Mouse (Mus musculus) adrenal gland, postnatal 4 days (tissue): ENCODE data around the gene Snx6. TPM values are rescaled to one million over a fixed set of nuclear protein-coding genes. Genes with fewer than 3 reads are reported as not detected.
"Not testable (repeated sequence)": the region's sequence is repeated elsewhere in the genome, so short reads cannot be mapped to it uniquely, and the experiment has no call there.

Experiments
- DNase-seq, 2 experiments: peaks; one replicate each; pipeline ENCODE4 v3.0.0; 2021 to 2022; ENCODE audit warnings: low spot score in 2 of 2, mixed read lengths in 2 of 2
- long read RNA-seq, 2 experiments: library from polyadenylated mRNA; stranded (forward); transcript quantifications; one replicate each; pipeline ENCODE4 v2.0.0; 2021
- total RNA-seq, 2 experiments: library from RNA; stranded (reverse); gene quantifications; 2 replicates each; pipeline ENCODE4 v1.2.3; 2021

Gene Snx6
- 10 to 100 TPM; 81.3 to 92.7 TPM for total RNA-seq
- long read RNA-seq, experiment 1, transcript Snx6-201 (14 exons, 1,928 nt), result major isoform, 89 of 122 reads
- long read RNA-seq, experiment 1, partial matches to known transcripts, result 21 of 122 reads
- long read RNA-seq, experiment 1, other reads (novel, unspliced or antisense), result 11 of 122 reads
- long read RNA-seq, experiment 2, transcript Snx6-201 (14 exons, 1,928 nt), result major isoform, 142 of 215 reads
- long read RNA-seq, experiment 2, partial matches to known transcripts, result 56 of 215 reads
- long read RNA-seq, experiment 2, other reads (novel, unspliced or antisense), result 17 of 215 reads

GRCm38 (mm10) chr12:54795153-54795998, at the start of gene Snx6:
Gene Snx6, minus strand, starts transcription at chr12:54795703.
- DNase-seq, result peak; percentile 63 to 74

- DNase-seq, result no peak
These were observed 48.9 kb upstream of the Snx6 start for GRCm38 (mm10) chr12:54844415-54844814.

DNA sequence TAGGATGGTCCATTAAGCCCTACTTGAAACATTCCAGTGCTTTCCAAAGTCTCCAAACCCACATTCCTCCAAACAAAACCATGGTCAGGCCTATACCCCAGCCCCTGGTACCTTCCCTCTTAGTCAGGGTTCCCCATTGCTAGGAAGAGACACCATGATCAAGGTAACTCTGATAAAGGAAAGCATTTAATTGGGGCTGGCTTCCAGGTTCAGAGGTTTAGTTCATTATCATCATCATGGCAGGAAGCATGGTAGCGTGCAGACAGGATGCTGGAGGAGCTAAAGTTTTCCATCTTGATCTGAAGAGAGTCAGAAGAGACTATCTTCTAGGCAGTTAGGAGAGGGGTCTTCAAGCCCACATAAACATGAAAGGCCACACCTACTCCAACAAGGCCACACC, 46.1 kb upstream of the Snx6 start:
- no peak for DNase-seq

GRCm38 (mm10) chr12:54839815-54840214, 44.3 kb upstream of the Snx6 start:
- DNase-seq, result no peak

GRCm38 (mm10) chr12:54838931-54839330, 43.4 kb upstream of the Snx6 start:
- no peak for DNase-seq

DNA sequence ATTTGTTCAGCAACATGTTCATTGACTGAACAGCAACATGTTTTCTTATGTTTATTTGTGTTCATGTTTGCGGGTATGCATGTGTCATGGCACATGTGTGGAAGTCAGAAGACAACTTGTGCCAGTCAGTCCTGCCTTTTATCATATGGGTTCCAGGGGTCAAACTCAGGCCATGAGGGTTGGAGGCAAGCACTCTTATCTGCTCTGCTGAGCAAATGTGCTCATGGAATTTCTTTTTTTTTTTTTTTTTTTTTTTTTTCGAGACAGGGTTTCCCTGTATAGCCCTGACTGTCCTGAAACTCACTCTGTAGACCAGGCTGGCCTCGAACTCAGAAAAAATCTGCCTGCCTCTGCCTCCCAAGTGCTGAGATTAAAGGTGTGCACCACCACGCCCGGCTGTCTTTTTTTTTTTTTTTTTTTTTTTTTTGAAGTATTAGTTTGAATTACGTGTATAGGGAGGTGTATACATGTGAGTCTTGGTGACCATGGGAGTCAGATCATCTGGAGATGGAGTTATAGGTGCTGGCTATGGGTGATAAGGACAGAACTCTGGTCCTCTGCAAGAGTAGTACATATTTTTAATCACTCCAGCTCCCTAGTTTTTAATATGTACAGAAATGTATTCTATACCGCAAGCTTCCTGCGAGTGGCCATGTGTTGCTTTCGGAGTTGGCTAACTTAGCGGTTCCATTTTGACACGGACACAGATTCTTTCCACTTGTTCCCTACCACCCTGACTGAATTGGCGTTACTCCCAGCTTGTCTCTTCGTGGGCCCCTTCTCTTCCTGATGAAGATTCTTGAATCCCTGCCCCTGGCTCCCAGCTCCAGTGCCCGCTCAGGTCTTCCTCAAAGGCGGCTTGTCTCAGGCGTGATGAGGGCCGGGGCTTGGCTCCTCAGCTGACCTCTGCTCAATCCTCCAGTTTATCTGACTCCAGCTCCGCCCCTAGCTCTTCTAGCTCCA, 40.4 kb upstream of the Snx6 start:
- DNase-seq, result no peak

DNA sequence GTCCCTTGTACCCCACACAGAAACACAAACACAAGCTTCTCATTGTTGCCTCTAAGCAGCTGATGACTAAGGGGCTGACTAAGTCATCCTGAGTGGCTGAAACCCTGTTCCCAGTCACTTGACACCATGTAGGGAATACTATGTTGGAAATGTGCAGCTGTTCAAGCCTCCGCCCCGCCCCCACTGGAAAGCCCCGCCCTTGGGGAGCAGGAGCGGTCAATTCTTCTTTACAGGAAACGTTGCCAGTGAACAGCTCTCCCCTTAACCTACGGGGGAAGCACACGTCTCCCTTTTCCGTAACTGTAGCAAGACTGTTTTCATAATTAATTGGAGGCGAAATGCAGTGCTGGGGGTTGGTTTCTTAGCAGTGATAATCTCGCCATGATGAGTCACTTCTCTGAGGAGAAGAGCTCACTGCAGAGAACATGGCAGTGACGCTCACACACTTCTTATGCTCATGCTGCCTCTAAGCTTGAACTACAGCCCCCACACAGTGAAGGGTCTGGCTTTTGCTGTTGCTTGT, 39.5 kb upstream of the Snx6 start:
- DNase-seq, result peak; percentile 38 to 60

DNA sequence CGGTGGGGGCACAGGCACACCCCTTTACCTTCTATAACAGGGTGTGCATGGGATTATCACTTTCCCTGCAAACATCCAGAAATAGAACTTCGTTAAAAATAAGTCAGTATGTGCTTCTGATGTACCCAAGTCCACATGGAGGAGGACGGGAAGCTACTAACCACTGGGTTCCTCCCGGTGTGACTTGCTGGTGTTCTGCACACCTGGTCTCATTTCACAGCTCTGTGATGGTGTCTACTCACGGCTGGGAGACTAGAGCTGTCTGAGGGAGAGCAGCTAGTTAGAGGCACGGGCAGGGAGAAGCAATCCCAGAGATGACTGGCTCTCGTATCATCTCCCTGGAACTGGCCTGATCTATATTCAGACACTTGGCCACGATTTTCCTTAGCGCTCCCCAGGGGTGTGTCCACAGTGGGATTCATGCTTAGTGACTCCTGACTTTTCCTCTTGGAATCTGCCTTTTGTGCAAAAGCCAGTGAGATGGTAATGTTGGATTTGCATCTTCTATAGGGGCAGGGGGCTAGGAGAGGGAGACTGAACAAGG, 38.4 kb upstream of the Snx6 start:
- no peak for DNase-seq

DNA sequence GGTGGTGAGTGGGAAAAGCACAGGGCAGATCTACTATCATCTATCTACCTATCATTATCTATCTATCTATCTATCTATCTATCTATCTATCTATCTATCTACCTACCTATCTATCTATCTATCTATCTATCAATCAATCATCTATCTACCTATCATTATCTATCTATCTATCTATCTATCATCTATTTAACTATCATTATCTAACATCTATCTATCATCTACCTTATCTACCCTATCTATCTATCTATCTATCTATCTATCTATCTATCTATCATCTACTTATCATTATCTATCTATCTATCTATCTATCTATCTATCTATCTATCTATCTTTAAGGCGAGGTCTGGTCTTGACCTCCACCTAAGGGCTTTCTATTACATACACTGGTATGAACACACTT, 36.4 kb upstream of the Snx6 start:
- DNase-seq, result not testable (repeated sequence)

GRCm38 (mm10) chr12:54830574-54830973, 35.1 kb upstream of the Snx6 start:
- DNase-seq, result peak in 1 of 2 experiments; percentile 52

- no peak for DNase-seq
These were observed 34.4 kb upstream of the Snx6 start for GRCm38 (mm10) chr12:54829876-54830275.

DNA sequence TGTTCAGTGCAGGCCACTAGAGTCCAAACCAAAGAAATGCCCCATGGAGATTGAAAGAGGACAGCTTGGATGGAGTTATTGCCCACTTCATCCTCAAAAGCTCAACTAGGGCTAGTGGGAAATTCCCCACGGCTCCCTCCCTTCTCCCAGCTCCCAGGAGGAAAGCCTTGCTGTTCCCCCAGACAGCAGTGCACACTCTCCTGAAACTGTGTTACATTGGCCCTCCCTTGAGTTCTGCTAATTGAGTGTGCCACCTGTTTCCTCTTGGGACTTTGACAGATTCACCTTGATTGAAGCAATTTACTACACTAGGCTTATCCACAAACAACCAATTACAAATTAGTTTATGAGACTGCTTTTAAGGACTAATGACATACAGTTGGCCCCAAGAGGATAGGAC, 32.5 kb upstream of the Snx6 start:
- DNase-seq, result no peak

DNA sequence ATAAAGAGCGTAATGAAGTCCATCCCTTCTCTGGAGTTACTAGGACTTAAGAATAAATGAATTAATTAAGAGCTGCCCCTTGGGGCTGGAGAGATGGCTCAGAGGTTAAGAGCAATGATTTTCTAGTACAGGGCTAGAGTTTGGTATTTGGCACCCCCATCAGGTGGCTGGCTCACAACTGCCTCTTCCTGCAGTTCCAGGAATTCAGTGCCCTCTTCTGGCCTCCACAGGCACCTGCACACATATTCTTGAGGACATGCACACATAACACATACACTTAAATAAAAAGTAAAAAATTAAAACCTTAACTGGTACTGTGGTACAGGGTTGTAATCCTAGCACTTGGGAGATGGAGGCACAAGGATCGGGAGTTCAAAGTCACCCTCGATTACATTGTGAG, 29.7 kb upstream of the Snx6 start:
- DNase-seq, result no peak

DNA sequence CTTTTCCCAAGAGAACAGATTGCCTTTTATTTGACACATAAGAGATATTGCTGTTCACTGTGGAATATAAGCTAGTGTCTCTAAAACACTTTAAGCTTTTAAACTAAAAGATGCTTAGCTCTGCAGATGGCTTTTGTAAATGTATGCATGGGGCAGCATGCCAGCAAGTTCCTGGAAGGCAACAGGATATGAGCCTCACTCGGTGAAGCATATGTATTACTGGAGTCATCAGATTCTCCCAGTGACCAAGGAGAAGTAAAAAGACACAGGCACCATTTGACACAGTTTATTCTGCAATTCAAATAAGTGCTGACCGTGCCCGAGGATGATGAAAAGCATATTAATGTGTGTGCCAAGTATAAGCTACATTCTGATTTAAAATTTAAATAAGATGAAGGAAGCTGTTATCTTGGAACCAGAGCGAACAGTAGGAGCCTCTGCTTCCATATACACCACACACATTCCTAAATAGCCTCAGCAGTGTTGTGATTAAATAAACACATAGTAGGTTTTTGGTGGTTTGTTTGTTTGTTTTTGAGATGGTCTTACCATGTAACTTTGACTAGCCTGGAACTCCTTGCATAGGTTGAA, 27.4 kb upstream of the Snx6 start:
- DNase-seq, result no peak

DNA sequence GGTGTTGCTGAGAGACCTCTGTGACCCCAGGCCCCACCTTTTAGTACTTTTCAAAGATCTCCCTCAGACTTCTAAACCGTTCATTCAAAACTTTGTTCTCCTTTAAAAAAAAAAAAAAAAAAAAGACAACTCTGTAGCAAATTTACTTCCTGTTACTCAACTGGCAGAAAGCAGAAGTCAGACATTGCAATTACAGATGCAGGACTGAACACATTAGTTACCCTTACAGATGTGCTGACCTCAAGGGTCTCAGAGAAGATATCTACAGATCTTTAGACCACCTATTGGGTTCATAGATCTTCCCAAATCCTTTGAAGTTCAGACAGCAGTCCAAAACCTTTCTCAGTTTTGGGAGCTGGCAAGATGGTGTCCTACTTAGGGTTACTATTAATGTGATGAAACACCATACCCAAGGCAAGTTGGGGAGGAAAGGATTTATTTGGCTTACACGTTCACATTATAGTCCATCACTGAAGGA, 25.2 kb upstream of the Snx6 start:
- DNase-seq, result no peak

GRCm38 (mm10) chr12:54819181-54819935, 23.9 kb upstream of the Snx6 start:
- no peak for DNase-seq

DNA sequence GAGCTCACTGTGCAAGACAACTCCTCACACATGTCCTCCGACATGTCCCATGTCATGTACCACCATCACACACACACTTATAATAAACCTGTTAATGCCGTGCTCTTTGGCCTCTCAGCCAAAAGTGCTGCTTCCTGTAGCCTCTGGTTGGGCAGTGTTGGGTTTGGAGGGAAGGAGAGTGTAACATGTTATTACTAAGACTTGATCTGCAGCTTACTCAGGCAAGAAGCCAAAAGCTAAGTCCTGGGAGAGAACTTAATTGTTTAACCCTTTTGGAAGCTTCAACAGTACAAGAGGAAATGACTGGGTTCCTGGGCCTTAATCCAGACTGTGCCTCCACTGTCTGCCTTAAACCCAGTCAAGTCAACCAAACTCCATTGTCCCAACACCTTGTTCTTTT, 14.6 kb upstream of the Snx6 start:
- DNase-seq, result no peak

- no peak for DNase-seq
These were observed 12.0 kb upstream of the Snx6 start for GRCm38 (mm10) chr12:54807481-54807880.

DNA sequence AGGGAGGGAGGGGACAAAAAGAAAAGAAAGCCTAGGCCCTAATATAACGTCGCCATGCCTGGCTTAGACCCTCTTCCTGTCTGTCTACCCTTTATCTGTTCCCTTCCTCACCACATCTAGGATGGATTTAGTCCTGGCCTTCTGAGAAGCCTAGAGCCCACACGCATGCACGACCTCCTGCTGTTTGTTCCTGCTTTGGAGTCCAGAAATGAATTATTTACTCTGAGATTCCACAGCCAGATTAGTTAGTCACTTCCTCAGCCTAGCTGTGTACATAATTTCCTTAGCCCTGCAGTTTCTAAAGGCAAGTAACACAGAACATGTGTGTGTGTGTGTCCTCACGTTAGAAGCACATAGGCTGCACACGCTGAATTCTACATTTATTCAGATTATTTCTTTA, 10.6 kb upstream of the Snx6 start:
- no peak for DNase-seq
